Mouse (Mus musculus) CH12.LX (cell line): ENCODE measurements around the gene Tmbim4. TPM values are rescaled to one million over a fixed set of nuclear protein-coding genes. Genes with fewer than 3 reads are reported as not detected.

Experiments
- DNase-seq: peaks from one replicate; pipeline ENCODE4 v3.0.0-alpha.2; 2013; ENCODE audit errors: extremely low read depth
- H3K27ac ChIP-seq: 2 replicates; pipeline ENCODE4 v1.5.1; 2012; ENCODE audit warnings: low read depth, mild to moderate bottlenecking, control low read depth, moderate library complexity; ENCODE audit not compliant: insufficient read depth
- H3K27me3 ChIP-seq: replicated peaks from 2 replicates; pipeline ENCODE3; 2012; ENCODE audit warnings: inconsistent platforms
- H3K36me3 ChIP-seq, 2 experiments: replicated peaks in 1 of 2; 2 replicates each; pipeline versions ENCODE3 to v1.6.1; 2012; ENCODE audit warnings: inconsistent platforms in 1 of 2, low read length in 1 of 2, mild to moderate bottlenecking in 1 of 2, mixed read lengths in 1 of 2, moderate library complexity in 1 of 2; ENCODE audit not compliant: control insufficient read depth in 1 of 2, insufficient read depth in 1 of 2
- H3K4me1 ChIP-seq, 2 experiments: 2 replicates each; pipeline ENCODE4 v1.6.1; 2012; ENCODE audit warnings: inconsistent platforms in 1 of 2, moderate library complexity in 1 of 2; ENCODE audit not compliant: insufficient read depth in 2 of 2, control insufficient read depth in 1 of 2
- H3K4me2 ChIP-seq: 2 replicates; pipeline ENCODE4 v1.6.1; 2012; ENCODE audit warnings: low read depth, mild to moderate bottlenecking, control low read depth; ENCODE audit not compliant: poor library complexity, insufficient read depth, severe bottlenecking
- H3K4me3 ChIP-seq, 3 experiments: fragments of 150-350 bp in 1 of 3; sonication (generic) in 1 of 3; replicated peaks in 1 of 3; 2 replicates each; pipeline versions ENCODE3 to v1.5.1; 2011 to 2012; ENCODE audit warnings: low read depth in 2 of 3, low read length in 2 of 3, mild to moderate bottlenecking in 2 of 3, moderate library complexity in 2 of 3, control low read depth in 1 of 3, improper control_type of control experiment in 1 of 3, inconsistent platforms in 1 of 3, mixed read lengths in 1 of 3; ENCODE audit not compliant: poor library complexity in 1 of 3
- H3K79me2 ChIP-seq: replicated peaks from 2 replicates; pipeline ENCODE4 v1.6.1; 2012; ENCODE audit warnings: mild to moderate bottlenecking, moderate library complexity; ENCODE audit not compliant: control insufficient read depth, poor library complexity, insufficient read depth, severe bottlenecking; ENCODE audit errors: extremely low read depth
- H3K9ac ChIP-seq: 2 replicates; pipeline ENCODE4 v1.6.1; 2012; ENCODE audit warnings: low read depth, mild to moderate bottlenecking, control low read depth, moderate library complexity; ENCODE audit not compliant: insufficient read depth
- H3K9me3 ChIP-seq: replicated peaks from 2 replicates; pipeline ENCODE3; 2012; ENCODE audit warnings: low read length, inconsistent platforms, mixed read lengths
- BHLHE40 ChIP-seq: IDR thresholded peaks from 2 replicates; pipeline ENCODE4 v1.6.1; 2011; ENCODE audit warnings: mild to moderate bottlenecking, low read depth, low read length, improper control_type of control experiment
- CHD2 ChIP-seq: IDR thresholded peaks from 2 replicates; pipeline ENCODE4 v1.6.1; 2011; ENCODE audit warnings: low read length, improper control_type of control experiment
- CTCF ChIP-seq, 2 experiments: IDR thresholded peaks in 1 of 2; conservative IDR thresholded peaks in 1 of 2; 2 replicates each; pipeline ENCODE4 v1.5.1; 2011 to 2012; ENCODE audit warnings: low read depth in 2 of 2, low read length in 2 of 2, improper control_type of control experiment in 1 of 2, inconsistent platforms in 1 of 2, mild to moderate bottlenecking in 1 of 2, moderate library complexity in 1 of 2
- ELF1 ChIP-seq: IDR thresholded peaks from 2 replicates; pipeline ENCODE4 v1.6.1; 2014; ENCODE audit warnings: low read depth, mild to moderate bottlenecking, inconsistent platforms, low read length, improper control_type of control experiment
- EP300 ChIP-seq: IDR thresholded peaks from 2 replicates; pipeline ENCODE4 v1.6.1; 2011; ENCODE audit warnings: low read length, improper control_type of control experiment
- ETS1 ChIP-seq: conservative IDR thresholded peaks from 2 replicates; pipeline ENCODE4 v1.6.1; 2012; ENCODE audit warnings: low read depth, mild to moderate bottlenecking, inconsistent platforms, low read length, improper control_type of control experiment, moderate library complexity
- GABPA ChIP-seq: IDR thresholded peaks from 2 replicates; pipeline ENCODE4 v1.6.1; 2012; ENCODE audit warnings: low read depth, low read length, improper control_type of control experiment, inconsistent platforms; ENCODE audit not compliant: insufficient replicate concordance
- HCFC1 ChIP-seq: IDR thresholded peaks from 2 replicates; pipeline ENCODE4 v1.6.1; 2012; ENCODE audit warnings: low read depth, mild to moderate bottlenecking, inconsistent platforms, low read length, improper control_type of control experiment
- IRF4 ChIP-seq: IDR thresholded peaks from 2 replicates; pipeline ENCODE4 v1.6.1; 2014; ENCODE audit warnings: low read depth, mild to moderate bottlenecking, inconsistent platforms, low read length, improper control_type of control experiment
- JUN ChIP-seq: IDR thresholded peaks from 2 replicates; pipeline ENCODE4 v1.6.1; 2011; ENCODE audit warnings: low read depth, mild to moderate bottlenecking, low read length, improper control_type of control experiment, moderate library complexity; ENCODE audit not compliant: insufficient read depth
- JUND ChIP-seq: conservative IDR thresholded peaks from 2 replicates; pipeline ENCODE4 v1.6.1; 2011; ENCODE audit warnings: low read depth, low read length, improper control_type of control experiment
- MAFK ChIP-seq: IDR thresholded peaks from 2 replicates; pipeline ENCODE4 v1.6.1; 2011; ENCODE audit warnings: low read length, improper control_type of control experiment; ENCODE audit not compliant: insufficient replicate concordance
- MAX ChIP-seq: IDR thresholded peaks from 2 replicates; pipeline ENCODE4 v1.6.1; 2011; ENCODE audit warnings: low read length, improper control_type of control experiment
- MEF2A ChIP-seq: IDR thresholded peaks from 2 replicates; pipeline ENCODE4 v1.6.1; 2014; ENCODE audit warnings: low read depth, mild to moderate bottlenecking, inconsistent platforms, low read length, improper control_type of control experiment, borderline replicate concordance
- MXI1 ChIP-seq: IDR thresholded peaks from 2 replicates; pipeline ENCODE4 v1.6.1; 2011; ENCODE audit warnings: mild to moderate bottlenecking, low read depth, low read length, improper control_type of control experiment
- MYC ChIP-seq: IDR thresholded peaks from 2 replicates; pipeline ENCODE4 v1.6.1; 2011; ENCODE audit warnings: low read depth, mild to moderate bottlenecking, improper control_type of control experiment, low read length
- NRF1 ChIP-seq: IDR thresholded peaks from 2 replicates; pipeline ENCODE4 v1.6.1; 2014; ENCODE audit warnings: low read depth, mild to moderate bottlenecking, inconsistent platforms, low read length, improper control_type of control experiment, moderate library complexity
- PAX5 ChIP-seq: IDR thresholded peaks from 2 replicates; pipeline ENCODE4 v1.6.1; 2012; ENCODE audit warnings: low read length, inconsistent platforms, mixed read lengths
- POLR2AphosphoS2 ChIP-seq: IDR thresholded peaks from 2 replicates; pipeline ENCODE4 v1.6.1; 2011; ENCODE audit warnings: low read depth, low read length, improper control_type of control experiment
- RAD21 ChIP-seq: IDR thresholded peaks from 2 replicates; pipeline ENCODE4 v1.6.1; 2011; ENCODE audit warnings: low read depth, mild to moderate bottlenecking, low read length, improper control_type of control experiment, moderate library complexity
- RCOR1 ChIP-seq: conservative IDR thresholded peaks from 2 replicates; pipeline ENCODE4 v1.6.1; 2012; ENCODE audit warnings: low read depth, mild to moderate bottlenecking, inconsistent platforms, low read length, improper control_type of control experiment
- SMC3 ChIP-seq: IDR thresholded peaks from 2 replicates; pipeline ENCODE4 v1.6.1; 2011; ENCODE audit warnings: low read depth, low read length, improper control_type of control experiment
- TCF12 ChIP-seq: IDR thresholded peaks from 2 replicates; pipeline ENCODE4 v1.6.1; 2014; ENCODE audit warnings: low read depth, mild to moderate bottlenecking, inconsistent platforms, low read length, improper control_type of control experiment
- USF1 ChIP-seq: IDR thresholded peaks from 2 replicates; pipeline ENCODE4 v1.6.1; 2014; ENCODE audit warnings: low read depth, mild to moderate bottlenecking, inconsistent platforms, low read length, improper control_type of control experiment
- USF2 ChIP-seq: conservative IDR thresholded peaks from 2 replicates; pipeline ENCODE4 v1.6.1; 2011; ENCODE audit warnings: low read depth, low read length, improper control_type of control experiment
- ZC3H11A ChIP-seq: IDR thresholded peaks from 2 replicates; pipeline ENCODE4 v1.6.1; 2012; ENCODE audit warnings: low read depth, mild to moderate bottlenecking, inconsistent platforms, low read length, improper control_type of control experiment
- ZMIZ1 ChIP-seq: IDR thresholded peaks from 2 replicates; pipeline ENCODE4 v1.6.1; 2012; ENCODE audit warnings: low read depth, mild to moderate bottlenecking, inconsistent platforms, low read length, improper control_type of control experiment
- ZNF384 ChIP-seq: IDR thresholded peaks from 2 replicates; pipeline ENCODE4 v1.6.1; 2012; ENCODE audit warnings: low read depth, low read length, improper control_type of control experiment, inconsistent platforms
- dilution Hi-C: fragments of 300-500 bp; cut with MboI; formaldehyde crosslinking; loops from 2 replicates; pipeline ENCODE4 v1.14.3; 2020; ENCODE audit warnings: low sequenced_read_pairs; ENCODE audit not compliant: extremely low pct_unique_long_range_greater_than_20kb, extremely low pct_ligation_motif_present
- in situ Hi-C: fragments of 300-500 bp; cut with MboI; formaldehyde crosslinking; loops from 3 replicates; pipeline ENCODE4 v1.14.3; 2019; ENCODE audit warnings: low sequenced_read_pairs, low pct_ligation_motif_present, low pct_unique_long_range_greater_than_20kb, mixed read lengths
- polyA plus RNA-seq: library from polyadenylated mRNA; unstranded; fragments of >175 nt; gene quantifications from 2 replicates; pipeline ENCODE4 v1.2.1, GENCODE M21; 2012; ENCODE audit warnings: low read depth; ENCODE audit not compliant: insufficient read length
- total RNA-seq, 2 experiments: library from RNA; depleted of rRNA; stranded (reverse); fragments of 300-350 nt in 1 of 2; fragments of >200 nt in 1 of 2; gene quantifications; 2 replicates each; pipeline ENCODE4 v1.2.3; 2012 to 2014

Tmbim4 gene
- total and polyA plus RNA-seq, 3 experiments, result 97.8 to 113 (median 112) TPM

- no peaks in the 10 kb centered on the region for H3K9me3 ChIP-seq
- no peaks in the 10 kb centered on the region for H3K79me2 ChIP-seq
- in situ Hi-C loops, result no loop called here
- dilution Hi-C loops, result no loop called here
- H3K36me3 ChIP-seq, result peaks cover 2 to 4% of the 10 kb centered on the region in 2 experiments
- H3K4me1 ChIP-seq, result peaks cover 4 to 38% of the 10 kb centered on the region in 2 experiments
- H3K9ac ChIP-seq, result peak overlapping the region; percentile 27; the same call in 1 of the 2 replicates
- peak overlapping the region; percentile 74 for H3K4me2 ChIP-seq
- peak; percentile 21 for DNase-seq
- H3K27me3 ChIP-seq, result no peaks in the 10 kb centered on the region
- TF ChIP-seq GABPA (no peak), CHD2 (peak; percentile 54; the same call in 1 of the 2 replicates)
- TF ChIP-seq, all 38 proteins: peak for 1
- peak overlapping the region; percentile 84 for H3K27ac ChIP-seq
- peak overlapping the region; percentile 47 to 60 (median 52) for H3K4me3 ChIP-seq
Observed at GRCm38 (mm10) chr10:120164931-120165792, 36.2 kb upstream of the Tmbim4 start.

GRCm38 (mm10) chr10:120165793-120166503 lies 35.4 kb upstream of the Tmbim4 start:
- DNase-seq, result peak; percentile 97
- Histone ChIP-seq H3K36me3 (peaks cover 2 to 4% of the 10 kb centered on the region in 2 experiments), H3K27me3 (no peaks in the 10 kb centered on the region), H3K4me3 (peak overlapping the region; percentile 47 to 60 (median 52)), H3K4me1 (peaks cover 4 to 38% of the 10 kb centered on the region in 2 experiments), H3K27ac (peak overlapping the region; percentile 84), H3K9ac (peak overlapping the region; percentile 27; the same call in 1 of the 2 replicates), H3K9me3 (no peaks in the 10 kb centered on the region), H3K4me2 (peak overlapping the region; percentile 74), H3K79me2 (no peaks in the 10 kb centered on the region)
- dilution Hi-C loops, result no loop called here
- in situ Hi-C loops, result no loop called here
- no peak; the same call in 1 of the 2 replicates for TF ChIP-seq MYC
- peak; percentile 62; the same call in 1 of the 2 replicates for TF ChIP-seq RCOR1
- TF ChIP-seq SMC3, result 0 out of 2 replicates have a peak, but pooled peaks have one; percentile 4
- TF ChIP-seq ZC3H11A, result no peak
- TF ChIP-seq USF1, result no peak
- peak; percentile 28; the same call in 1 of the 2 replicates for TF ChIP-seq CHD2
- TF ChIP-seq MAFK, result 0 out of 2 replicates have a peak, but pooled peaks have one; percentile 40
- TF ChIP-seq HCFC1, result peak; percentile 42
- TF ChIP-seq MAX, result no peak; the same call in 1 of the 2 replicates
- no peak for TF ChIP-seq CTCF (conservative IDR thresholded peaks at IDR 0.05 in 1 of 2, IDR thresholded peaks at IDR 0.05 in 1 of 2; ENCODE audit: low read depth in 2 of 2, low read length in 2 of 2)
- no peak for TF ChIP-seq ZNF384
- TF ChIP-seq IRF4, result peak; percentile 91
- no peak for TF ChIP-seq POLR2AphosphoS2
- peak; percentile 69 for TF ChIP-seq EP300
- TF ChIP-seq ELF1, result no peak
- TF ChIP-seq JUN, result peak; percentile 49; the same call in 1 of the 2 replicates
- peak; percentile 90 for TF ChIP-seq NRF1
- no peak for TF ChIP-seq ZMIZ1
- no peak for TF ChIP-seq RAD21
- TF ChIP-seq USF2, result no peak
- TF ChIP-seq MXI1, result peak; percentile 26; the same call in 1 of the 2 replicates
- TF ChIP-seq BHLHE40, result peak; percentile 50
- TF ChIP-seq ETS1, result peak; percentile 69; the same call in 1 of the 2 replicates
- peak; percentile 53; the same call in 1 of the 2 replicates for TF ChIP-seq TCF12
- 0 out of 2 replicates have a peak, but pooled peaks have one; percentile 38 for TF ChIP-seq JUND
- TF ChIP-seq MEF2A, result peak; percentile 82
- TF ChIP-seq PAX5, result no peak
